Mouse (Mus musculus) liver, adult 2 months (tissue): ENCODE results near the gene Aqp11.

Experiments
- CTCF ChIP-seq: fragments of 200-500 bp; IDR thresholded peaks from 2 replicates; pipeline ENCODE4 v1.5.1; 2011; ENCODE audit warnings: low read depth, low read length, control low read depth
- POLR2A ChIP-seq: fragments of 200-500 bp; IDR thresholded peaks from 2 replicates; pipeline ENCODE4 v1.6.1; 2011; ENCODE audit warnings: low read length, control low read depth; ENCODE audit not compliant: insufficient read depth; ENCODE audit errors: extremely low read depth

DNA sequence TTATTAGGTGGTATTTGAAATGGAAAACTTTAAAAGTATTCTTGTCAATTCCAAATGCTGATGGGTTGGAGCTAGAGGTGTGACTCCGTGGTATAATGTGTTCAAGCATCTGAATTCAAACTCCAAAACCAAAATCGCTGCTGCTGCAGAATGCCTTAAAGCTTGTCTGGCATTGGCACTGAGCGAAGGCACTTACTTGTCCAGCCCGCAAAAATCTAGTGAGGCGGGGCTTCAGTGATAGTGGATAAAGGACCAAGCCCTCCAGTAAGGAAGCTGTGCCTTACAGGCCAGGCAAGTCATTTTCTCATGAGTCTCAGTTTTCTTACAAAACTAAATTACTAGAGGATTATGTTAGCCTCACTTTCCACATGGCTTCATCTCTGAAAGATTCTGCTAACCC, 30.3 kb downstream of the Aqp11 start:
- TF ChIP-seq CTCF (no peak), POLR2A (no peak)
